Mouse (Mus musculus): Measurements from ENCODE around the gene Elof1. TPM values are rescaled to one million over a fixed set of nuclear protein-coding genes. Genes with fewer than 3 reads are reported as not detected.

Elof1 gene
- total RNA-seq, 1 experiment: 85.3 TPM

GRCm38 (mm10) chr9:22064341-22064740, 52.6 kb downstream of the Elof1 start:
- peaks cover 28% of the 10 kb centered on the region for H3K36me3 ChIP-seq (ENCODE audit: control insufficient read depth, insufficient read depth, low read length, poor library complexity, severe bottlenecking)
- no peak overlapping the region for H3K4me3 ChIP-seq (ENCODE audit: insufficient read depth in 1 of 2, low read depth in 1 of 2, low read length in 2 of 2, poor library complexity in 1 of 2, severe bottlenecking in 1 of 2)
- DNase-seq (ENCODE audit: low read depth, low spot score): no peak
- H3K9ac ChIP-seq (ENCODE audit: insufficient read depth, low read depth, low read length, poor library complexity, severe bottlenecking): no peak overlapping the region
- H3K27ac ChIP-seq (ENCODE audit: insufficient read depth, low read depth, low read length, poor library complexity, severe bottlenecking): no peak overlapping the region
- in situ Hi-C loops (cut with MboI; ENCODE audit: low sequenced_read_pairs in 2 of 2, unreplicated experiment in 2 of 2): no loop called here
- TF ChIP-seq ZNF384 (IDR thresholded peaks at IDR 0.05; ENCODE audit: low read depth, low read length): no peak
- TF ChIP-seq HCFC1 (IDR thresholded peaks at IDR 0.05; ENCODE audit: borderline replicate concordance, insufficient read depth, low read length): no peak
- TF ChIP-seq CHD2 (IDR thresholded peaks at IDR 0.05; ENCODE audit: low read depth, low read length): no peak
- TF ChIP-seq ZC3H11A (IDR thresholded peaks at IDR 0.05; ENCODE audit: borderline replicate concordance, low read depth, low read length): no peak
- TF ChIP-seq MAFK (IDR thresholded peaks at IDR 0.05; ENCODE audit: insufficient read depth, low read depth, low read length): no peak
- H3K4me1 ChIP-seq (ENCODE audit: control insufficient read depth in 2 of 2, insufficient read depth in 2 of 2, low read length in 2 of 2, poor library complexity in 1 of 2): no peaks in the 10 kb centered on the region
- no peaks in the 10 kb centered on the region for H3K9me3 ChIP-seq (ENCODE audit: control insufficient read depth, insufficient read depth, low read depth, low read length)

Other genes with a start within 250 kb of the Elof1 start
- 4.4 and 9.5 TPM in 2 replicates for gene Rab3d, start 199.0 kb downstream of the Elof1 start, total RNA-seq (2012; rRNA removed)
- gene Ccdc159, start 189.7 kb downstream of the Elof1 start, total RNA-seq (2012; rRNA removed): 1.8 and 1.9 TPM in 2 replicates
- gene Tmem205, start 189.6 kb downstream of the Elof1 start, total RNA-seq (2012; rRNA removed): 38.1 and 75.3 TPM in 2 replicates
- 2.0 and 2.6 TPM in 2 replicates for gene Plppr2, start 180.1 kb downstream of the Elof1 start, total RNA-seq (2012; rRNA removed)
- 9.5 and 10.8 TPM in 2 replicates for gene Swsap1, start 161.4 kb downstream of the Elof1 start, total RNA-seq (2012; rRNA removed)
- 1.7 and 3.9 TPM in 2 replicates for gene Epor, start 153.7 kb downstream of the Elof1 start, total RNA-seq (2012; rRNA removed)
- 0.27 and 0.37 TPM in 2 replicates for gene Rgl3, start 127.7 kb downstream of the Elof1 start, total RNA-seq (2012; rRNA removed)
- gene Ccdc151, start 114.5 kb downstream of the Elof1 start, total RNA-seq (2012; rRNA removed): 1.4 and 2.5 TPM in 2 replicates
- gene Prkcsh, start 114.4 kb downstream of the Elof1 start, total RNA-seq (2012; rRNA removed): 234 and 379 TPM in 2 replicates
- gene Elavl3, start 65.1 kb downstream of the Elof1 start, total RNA-seq (2012; rRNA removed): 2.6 and 5.0 TPM in 2 replicates
- not detected in 2 replicates for gene Gm49318, start 45.9 kb downstream of the Elof1 start, total RNA-seq (2012; rRNA removed)
- gene Zfp653, start 45.8 kb downstream of the Elof1 start, total RNA-seq (2012; rRNA removed): 10.9 and 14.3 TPM in 2 replicates
- 37.5 and 38.2 TPM in 2 replicates for gene Ecsit, start 31.7 kb downstream of the Elof1 start, total RNA-seq (2012; rRNA removed)
- 14.0 and 25.6 TPM in 2 replicates for gene Cnn1, start 18.0 kb downstream of the Elof1 start, total RNA-seq (2012; rRNA removed)
- gene Acp5, start 18.5 kb upstream of the Elof1 start, total RNA-seq (2012; rRNA removed): 14.6 and 17.3 TPM in 2 replicates
- 27.3 and 34.7 TPM in 2 replicates for gene Pigyl, start 39.7 kb upstream of the Elof1 start, total RNA-seq (2012; rRNA removed)
- gene Zfp872, start 70.9 kb upstream of the Elof1 start, total RNA-seq (2012; rRNA removed): 0.22 TPM in 1 of 2 replicates, not detected in the other
- gene Zfp809, start 108.5 kb upstream of the Elof1 start, total RNA-seq (2012; rRNA removed): 90.7 and 129 TPM in 2 replicates
- 9.6 and 11.3 TPM in 2 replicates for gene Zfp599, start 142.7 kb upstream of the Elof1 start, total RNA-seq (2012; rRNA removed)
- 7.8 and 14.3 TPM in 2 replicates for gene Zfp810, start 190.5 kb upstream of the Elof1 start, total RNA-seq (2012; rRNA removed)

All from ES-E14 (cell line).